Mouse (Mus musculus) ES-CJ7 (cell line): ENCODE measurements around the gene Zc3h7b.

Experiments
- DNase-seq: peaks from one replicate; pipeline ENCODE4 v3.0.0; 2011; ENCODE audit warnings: low read depth, low spot score

Gene Zc3h7b

GRCm38 (mm10) chr15:81792444-81792843, 47.6 kb downstream of the Zc3h7b start:
- no peak for DNase-seq

GRCm38 (mm10) chr15:81796228-81796627, 51.4 kb downstream of the Zc3h7b start:
- DNase-seq: no peak

GRCm38 (mm10) chr15:81797861-81798260, 53.0 kb downstream of the Zc3h7b start:
- no peak for DNase-seq

GRCm38 (mm10) chr15:81798421-81798820, 53.6 kb downstream of the Zc3h7b start:
- no peak for DNase-seq

- DNase-seq: no peak
Observed at GRCm38 (mm10) chr15:81800391-81800790, 55.5 kb downstream of the Zc3h7b start.

- DNase-seq: peak; percentile 20
Observed at GRCm38 (mm10) chr15:81802001-81802890, 57.4 kb downstream of the Zc3h7b start, which contains the start of gene Tef. Tef (plus strand) TSS chr15:81802421.

GRCm38 (mm10) chr15:81802941-81803351, 58.1 kb downstream of the Zc3h7b start:
- DNase-seq: no peak

- DNase-seq: no peak
Observed at GRCm38 (mm10) chr15:81803425-81803951, 58.6 kb downstream of the Zc3h7b start.

GRCm38 (mm10) chr15:81804172-81804571, 59.3 kb downstream of the Zc3h7b start:
- DNase-seq: no peak

GRCm38 (mm10) chr15:81804883-81805282, 60.0 kb downstream of the Zc3h7b start:
- DNase-seq: no peak

- DNase-seq: no peak
Observed at GRCm38 (mm10) chr15:81805624-81806023, 60.8 kb downstream of the Zc3h7b start.

GRCm38 (mm10) chr15:81806621-81807404, 62.0 kb downstream of the Zc3h7b start:
- no peak for DNase-seq

GRCm38 (mm10) chr15:81808799-81809198, 63.9 kb downstream of the Zc3h7b start:
- no peak for DNase-seq

GRCm38 (mm10) chr15:81809550-81809949, 64.7 kb downstream of the Zc3h7b start:
- DNase-seq: no peak

GRCm38 (mm10) chr15:81810150-81810549, 65.3 kb downstream of the Zc3h7b start:
- peak; percentile 35 for DNase-seq

GRCm38 (mm10) chr15:81810671-81811598, 66.1 kb downstream of the Zc3h7b start:
- peak; percentile 99 for DNase-seq

- no peak for DNase-seq
Observed at GRCm38 (mm10) chr15:81811599-81811996, 66.7 kb downstream of the Zc3h7b start.

- no peak for DNase-seq
Observed at GRCm38 (mm10) chr15:81812287-81812686, 67.4 kb downstream of the Zc3h7b start.

GRCm38 (mm10) chr15:81812696-81813631, 68.1 kb downstream of the Zc3h7b start:
- DNase-seq: no peak
